Comparison of ENCODE assay signal across 12 mouse cellular contexts in the genomic region with DNA sequence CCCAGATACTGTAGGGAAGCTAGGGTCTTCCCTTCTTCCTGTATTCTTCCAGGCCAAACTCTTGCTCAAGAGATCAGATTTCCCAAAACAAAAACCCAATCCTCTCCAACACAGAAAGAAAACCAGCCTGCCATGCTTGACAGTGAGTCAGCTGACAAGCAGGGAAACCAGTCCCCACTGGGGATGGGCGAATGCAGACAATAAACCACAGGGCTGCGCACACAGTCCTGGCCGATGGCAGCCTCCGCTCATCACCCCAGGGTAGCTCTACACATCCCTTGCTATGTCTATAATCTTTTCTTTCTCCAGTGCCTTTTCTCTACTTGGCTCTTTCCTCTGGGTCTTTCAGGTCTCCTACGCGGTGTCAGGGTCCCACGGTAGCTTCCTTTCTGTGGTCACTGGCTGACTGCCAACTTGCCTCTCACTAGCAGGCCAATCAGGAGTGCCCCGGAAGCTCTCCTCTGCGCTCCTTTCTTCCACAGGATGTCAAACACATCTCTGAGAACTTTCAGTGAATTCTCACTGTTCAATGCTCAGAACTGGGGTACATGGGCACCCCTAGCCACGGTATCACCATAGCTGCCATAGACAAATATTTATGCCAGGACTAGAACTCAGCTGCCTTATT. TPM values are rescaled to one million over a fixed set of nuclear protein-coding genes. Genes with fewer than 3 reads are reported as not detected.
A peak's percentile ranks its signal among the peaks of the same experiment; 100 is the strongest.
DNase-seq lines count a peak whose midpoint lies in the region; ATAC-seq lines count a peak whose summit lies in the region.
"Had no signal": no experiment of that assay in that cellular context is flagged by ENCODE, and none has a peak within 500 bp of the region (broad histone marks: within the 10 kb centered on the region; RNA-seq: fewer than 3 reads in every experiment).

No protein-coding gene starts in this region.

- H3K4me3 ChIP-seq in heart, embryonic 12.5 days: no peak overlapping the region

- ATAC-seq in heart, embryonic 12.5 days (ENCODE audit: insufficient number of reproducible peaks, low FRiP score): peak; percentile 53; the same call in 1 of the 2 replicates
- ATAC-seq in megakaryocyte progenitor cell, adult 5-6 weeks (replicated peaks; ENCODE audit: poor library complexity): peak; percentile 75
- ATAC-seq: hindbrain, embryonic 16.5 days had no signal

- H3K4me1 ChIP-seq in heart, embryonic 12.5 days (replicated peaks): peaks cover 4% of the 10 kb centered on the region

- H3K27me3 ChIP-seq in heart, embryonic 12.5 days (replicated peaks): no peaks in the 10 kb centered on the region

- no peak overlapping the region for H3K27ac ChIP-seq in heart, embryonic 12.5 days (ENCODE audit: poor library complexity, severe bottlenecking)

- H3K36me3 ChIP-seq in heart, embryonic 12.5 days: no peaks in the 10 kb centered on the region

- no peak overlapping the region for H3K4me2 ChIP-seq in heart, embryonic 12.5 days

- H3K9ac ChIP-seq in heart, embryonic 12.5 days: no peak overlapping the region

- WGBS in heart, embryonic 12.5 days: 57% methylated on average over 10 of the region's 10 CpGs

- peaks cover 10% of the 10 kb centered on the region; the same call in 1 of the 2 replicates for H3K9me3 ChIP-seq in heart, embryonic 12.5 days (replicated peaks)

- no peak for DNase-seq in heart, adult 18-20 months
- peak; percentile 39 to 48 for DNase-seq in spleen, adult 18-20 months
- DNase-seq in spleen, postnatal 14 days (ENCODE audit: low spot score in 2 of 2): no peak
- DNase-seq in adrenal gland, adult (ENCODE audit: inconsistent age in 2 of 2, low spot score in 1 of 2): no peak
- no peak for DNase-seq in right cerebral cortex, postnatal 36 days (ENCODE audit: low spot score in 2 of 2)
- no peak for DNase-seq in urinary bladder, adult 18-20 months (ENCODE audit: low spot score in 2 of 2)
- DNase-seq: gastrocnemius, postnatal 25 days had no signal

RNA-seq across cellular contexts. Expression of a gene that starts 17.6 kb away (rescaled TPM):
- polyA plus RNA-seq in heart, embryonic 12.5 days (2016; fragmentation: Nextera tagmentation; extraction: Ambion mirVana): not detected in 2 replicates
- not detected for total RNA-seq in heart, adult 18-20 months (2021)
- total RNA-seq in megakaryocyte progenitor cell, adult 5-6 weeks (2015): 0.17 TPM in 1 of 2 replicates, not detected in the other
- total RNA-seq in megakaryocyte progenitor cell, adult 5-6 weeks (2017): not detected in 2 replicates
- total RNA-seq: gastrocnemius, postnatal 25 days; left cerebral cortex, adult 8-10 months had no signal
- polyA plus RNA-seq: C2C12; hindbrain, embryonic 16.5 days had no signal

RNA-seq across cellular contexts. Expression of a gene that starts 17.7 kb away (rescaled TPM):
- polyA plus RNA-seq in heart, embryonic 12.5 days (2016; fragmentation: Nextera tagmentation; extraction: Ambion mirVana): 13.8 and 14.9 TPM in 2 replicates
- 10 to 100 TPM; 12.5 to 13.3 TPM for total RNA-seq in heart, adult 18-20 months (2021)
- 21.7 and 24.8 TPM in 2 replicates for total RNA-seq in megakaryocyte progenitor cell, adult 5-6 weeks (2015)
- 9.3 and 11.3 TPM in 2 replicates for total RNA-seq in megakaryocyte progenitor cell, adult 5-6 weeks (2017)

RNA-seq across cellular contexts. Expression of a gene that starts 20.3 kb away (rescaled TPM):
- 0.80 and 1.0 TPM in 2 replicates for polyA plus RNA-seq in heart, embryonic 12.5 days (2016; fragmentation: Nextera tagmentation; extraction: Ambion mirVana)
- not detected for total RNA-seq in heart, adult 18-20 months (2021)
- total RNA-seq in megakaryocyte progenitor cell, adult 5-6 weeks (2015): not detected in 2 replicates
- total RNA-seq in megakaryocyte progenitor cell, adult 5-6 weeks (2017): 0.10 TPM in 1 of 2 replicates, not detected in the other
- total RNA-seq: gastrocnemius, postnatal 25 days; left cerebral cortex, adult 8-10 months had no signal
- polyA plus RNA-seq: C2C12 had no signal

RNA-seq across cellular contexts. Expression of a gene that starts 41.3 kb away (rescaled TPM):
- 25.1 and 27.0 TPM in 2 replicates for polyA plus RNA-seq in heart, embryonic 12.5 days (2016; fragmentation: Nextera tagmentation; extraction: Ambion mirVana)
- 10 to 100 TPM; 12.7 to 21.2 TPM for total RNA-seq in heart, adult 18-20 months (2021)
- total RNA-seq in megakaryocyte progenitor cell, adult 5-6 weeks (2015): 41.2 and 52.7 TPM in 2 replicates
- 91.2 and 94.5 TPM in 2 replicates for total RNA-seq in megakaryocyte progenitor cell, adult 5-6 weeks (2017)

Comparison
In these comparisons a context has a peak if more than half of its experiments do, and no peak if none do; other contexts are left out.
1. DNase-seq: peak in spleen, adult 18-20 months (2 of 2); none in heart, adult 18-20 months (0 of 2), spleen, postnatal 14 days (0 of 2), adrenal gland, adult (0 of 2), right cerebral cortex, postnatal 36 days (0 of 2) and urinary bladder, adult 18-20 months (0 of 2).